Mouse (Mus musculus) G1E (cell line): ENCODE data around the gene Mdm2.

ENCODE experiments used
- CTCF ChIP-seq: IDR thresholded peaks from 2 replicates; pipeline ENCODE4 v1.5.1; 2012; ENCODE audit warnings: low read depth, low read length, inconsistent platforms, mixed read lengths
- GATA1 ChIP-seq: IDR thresholded peaks from 2 replicates; pipeline ENCODE4 v1.6.1; 2012; ENCODE audit warnings: borderline replicate concordance, low read length, inconsistent platforms, mixed read lengths
- GATA2 ChIP-seq: IDR thresholded peaks from 2 replicates; pipeline ENCODE4 v1.6.1; 2012; ENCODE audit warnings: low read depth, low read length, inconsistent platforms, borderline replicate concordance
- POLR2AphosphoS5 ChIP-seq: IDR thresholded peaks from 2 replicates; pipeline ENCODE4 v1.6.1; 2012; ENCODE audit warnings: low read depth, low read length, inconsistent platforms; ENCODE audit not compliant: insufficient replicate concordance
- TAL1 ChIP-seq: conservative IDR thresholded peaks from 2 replicates; pipeline ENCODE4 v1.6.1; 2012; ENCODE audit warnings: low read depth, low read length, inconsistent platforms, mixed read lengths

GRCm38 (mm10) chr10:117666947-117667630 lies 43.5 kb downstream of the Mdm2 start:
- TF ChIP-seq CTCF (no peak), TAL1 (no peak), POLR2AphosphoS5 (no peak), GATA2 (no peak), GATA1 (no peak)
